Mouse (Mus musculus): Measurements from ENCODE around the gene Snapc3.

GRCm38 (mm10) chr4:83376461-83377015 lies 41.0 kb upstream of the Snapc3 start:
- TF ChIP-seq GATA1 (IDR thresholded peaks at IDR 0.05; ENCODE audit: low read length) = no peak
- no peak for TF ChIP-seq TAL1 (IDR thresholded peaks at IDR 0.05; ENCODE audit: low read length)

All from erythroblast, embryonic 14.5 days (primary cell).